Mouse (Mus musculus): ENCODE data around the gene Slc13a4.

- TF ChIP-seq POLR2A (IDR thresholded peaks at IDR 0.05; ENCODE audit: insufficient read depth, low read depth, low read length) (no peak), CTCF (IDR thresholded peaks at IDR 0.05; ENCODE audit: insufficient read depth, low read depth, low read length) (no peak)
Observed at GRCm38 (mm10) chr6:35321105-35321504, 13.2 kb upstream of the Slc13a4 start.

All from olfactory bulb, adult 2 months (tissue).